Mouse (Mus musculus) G1E-ER4 (cell line): ENCODE measurements around the gene Ghrhr. TPM values are rescaled to one million over a fixed set of nuclear protein-coding genes. Genes with fewer than 3 reads are reported as not detected.

Experiments used
- GATA1 ChIP-seq: IDR thresholded peaks from one replicate; pipeline ENCODE4 v1.8.0; 2012; ENCODE audit warnings: low read length, inconsistent platforms
- polyA plus RNA-seq: library from polyadenylated mRNA; stranded (reverse); fragments of >175 nt; gene quantifications from 2 replicates; pipeline ENCODE4 v1.2.3, GENCODE M21; 2012

The Ghrhr gene
- polyA plus RNA-seq, 1 experiment: not detected

DNA sequence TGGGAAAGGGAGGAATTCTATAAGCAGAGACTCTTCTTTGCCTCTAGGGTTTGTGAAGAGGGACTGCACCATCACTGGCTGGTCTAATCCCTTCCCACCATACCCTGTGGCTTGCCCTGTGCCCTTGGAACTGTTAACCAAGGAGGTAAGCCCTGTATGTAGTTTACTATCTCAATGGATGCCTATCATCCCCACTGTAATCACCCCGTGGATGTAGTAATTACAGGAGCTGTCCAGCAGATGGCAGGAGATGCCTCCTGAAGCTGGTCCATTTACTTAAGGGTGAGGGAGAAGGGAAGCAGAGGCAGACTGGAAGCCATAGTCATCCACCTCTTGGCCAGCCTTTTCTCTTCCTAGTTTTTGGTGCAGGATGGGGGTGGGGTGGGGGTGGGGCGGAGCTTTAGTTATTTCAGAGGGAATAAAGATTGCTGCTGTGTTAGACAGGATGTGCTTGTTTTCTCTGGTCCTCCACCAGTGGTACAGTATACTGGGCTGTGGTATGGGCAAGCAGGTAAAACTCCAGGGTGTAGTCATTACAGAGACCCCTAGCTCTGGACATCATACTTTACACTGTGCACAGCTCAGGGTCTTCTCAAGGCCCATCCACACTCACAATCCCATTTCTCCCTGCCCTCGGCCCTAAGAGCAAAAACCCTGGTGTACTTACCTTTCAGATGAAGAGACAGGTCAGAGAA is 3.7 kb downstream of the Ghrhr start:
- TF ChIP-seq GATA1: no peak

DNA sequence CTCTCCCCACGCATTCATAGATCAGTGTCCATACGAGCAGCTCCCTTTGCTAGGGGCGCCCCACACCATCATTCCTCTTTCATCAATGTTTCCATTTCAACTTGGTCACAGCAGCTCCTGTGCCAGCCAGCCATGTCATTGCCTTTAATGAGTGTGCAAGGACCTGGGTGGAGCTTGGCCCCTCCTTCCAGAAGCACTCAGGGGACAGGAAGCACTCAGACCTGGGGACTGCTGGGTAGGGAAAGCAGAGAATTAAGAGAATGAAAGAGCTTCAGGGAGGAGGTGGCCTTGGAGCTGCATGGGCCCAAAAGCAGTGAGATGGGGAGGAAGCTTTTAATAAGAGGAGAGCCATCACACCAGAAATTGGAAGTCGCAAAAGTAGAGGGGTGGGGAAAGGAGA is 5.9 kb downstream of the Ghrhr start:
- no peak for TF ChIP-seq GATA1

DNA sequence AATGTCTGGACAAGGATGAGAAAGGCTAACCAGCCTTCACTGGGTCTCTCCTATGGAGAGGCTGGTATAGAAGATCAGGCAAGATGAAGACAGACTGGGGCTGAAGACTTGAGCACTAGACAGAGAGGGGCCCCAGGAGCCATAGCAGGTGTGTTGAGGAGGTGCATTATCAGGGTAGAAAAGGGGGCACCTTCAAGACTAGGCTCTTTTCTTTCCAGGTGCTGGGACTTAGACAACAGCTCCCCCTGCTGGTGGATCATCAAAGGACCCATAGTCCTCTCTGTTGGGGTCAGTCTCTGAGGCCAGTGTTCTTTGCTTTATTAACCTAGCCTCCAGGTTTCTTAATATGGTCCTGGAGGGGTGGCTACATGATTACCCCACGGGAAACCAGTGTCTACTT is 7.8 kb downstream of the Ghrhr start:
- no peak for TF ChIP-seq GATA1

DNA sequence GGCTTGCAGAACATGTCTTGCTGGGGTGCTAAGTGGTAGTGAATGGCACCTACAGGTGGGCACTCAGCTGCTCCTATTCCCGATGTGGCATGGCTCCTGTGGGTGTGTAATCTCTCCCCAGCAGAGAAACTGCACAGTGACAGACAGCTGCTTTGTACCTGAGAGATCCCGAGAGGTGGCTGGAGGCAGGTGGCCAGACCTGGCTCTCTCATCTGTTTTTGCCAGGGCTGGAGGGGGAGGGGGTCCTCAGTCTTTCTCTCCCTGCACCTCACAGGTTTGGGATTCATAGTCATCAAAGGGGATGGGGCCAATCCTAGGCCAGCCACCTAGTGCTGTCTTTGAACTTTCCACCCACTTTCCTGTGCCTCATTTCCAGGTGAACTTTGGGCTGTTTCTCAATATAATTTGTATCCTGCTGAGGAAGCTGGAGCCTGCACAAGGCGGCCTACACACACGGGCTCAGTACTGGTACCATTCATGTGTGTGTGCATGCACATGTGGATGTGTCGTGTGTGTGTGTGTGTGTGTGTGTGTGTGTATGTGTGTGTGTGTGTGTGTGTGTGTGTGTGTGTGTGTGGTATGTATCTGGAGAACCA is 8.4 kb downstream of the Ghrhr start:
- TF ChIP-seq GATA1: no peak

DNA sequence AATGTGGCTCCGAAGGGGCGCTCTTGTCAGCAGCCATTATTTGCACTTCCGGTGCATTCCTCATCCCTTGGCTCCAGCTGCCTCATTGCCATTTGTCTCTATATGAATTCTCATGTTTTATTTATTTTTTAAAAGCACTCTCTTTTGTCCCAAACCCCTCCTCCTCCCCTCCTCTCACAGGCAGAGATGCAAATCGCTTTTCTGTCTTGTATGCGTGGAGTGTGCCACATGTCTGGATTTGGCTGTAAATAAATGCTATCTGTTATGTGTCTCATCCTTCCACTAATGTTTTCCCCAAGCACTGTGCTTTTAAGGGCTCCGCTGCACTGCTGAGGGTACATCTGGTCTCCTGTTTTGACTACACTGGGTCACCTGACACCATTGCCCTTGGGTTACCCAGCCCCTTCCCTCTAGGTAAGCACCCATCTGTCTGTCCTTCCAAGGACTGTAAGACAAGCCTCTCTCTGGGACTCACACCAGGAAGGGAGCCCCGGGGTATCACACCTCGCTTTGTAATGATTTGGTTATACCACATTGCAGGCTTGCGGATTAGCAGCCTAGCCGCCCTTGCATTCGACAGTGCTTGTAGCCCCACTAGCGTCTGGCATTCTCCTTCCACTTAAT is 12.6 kb downstream of the Ghrhr start:
- TF ChIP-seq GATA1: no peak

DNA sequence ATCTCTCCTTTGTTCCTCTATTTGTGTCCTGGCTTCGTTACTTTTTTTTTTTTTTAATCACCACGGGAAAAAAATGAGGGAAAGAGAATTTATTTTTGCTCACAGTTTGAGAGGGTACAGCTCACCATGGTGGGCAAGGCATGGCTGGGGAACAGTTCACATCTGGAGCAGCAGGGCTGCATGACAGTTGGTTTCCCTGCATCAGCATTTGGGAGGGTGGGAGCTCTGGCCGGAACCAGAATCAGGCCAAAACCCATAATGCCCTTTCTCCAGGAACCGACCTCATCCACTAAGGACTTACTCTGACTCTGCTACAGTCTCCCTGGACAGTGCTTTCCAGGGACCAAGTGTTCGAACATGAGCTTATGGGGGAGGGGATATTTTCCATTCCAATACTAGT is 13.2 kb downstream of the Ghrhr start:
- no peak for TF ChIP-seq GATA1

DNA sequence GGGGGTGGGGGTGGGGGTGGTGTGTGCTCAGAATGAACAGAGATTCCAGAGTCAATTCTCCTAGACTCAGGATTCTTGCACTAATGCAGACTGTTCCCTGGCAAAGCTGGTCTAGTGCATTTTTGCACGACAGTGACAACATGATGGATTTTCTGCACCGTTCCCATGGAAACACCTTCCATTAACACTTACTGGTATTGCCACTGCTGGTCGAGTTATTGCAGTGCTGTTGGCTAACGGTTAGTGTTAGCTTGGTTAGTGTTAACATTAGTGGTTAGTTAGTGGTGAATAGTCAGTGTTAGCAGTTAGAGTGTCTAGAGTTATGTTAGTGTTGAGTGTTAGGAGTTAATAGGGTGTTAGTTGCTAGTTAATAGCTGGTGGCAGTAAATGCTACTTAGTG is 15.7 kb downstream of the Ghrhr start:
- no peak for TF ChIP-seq GATA1

DNA sequence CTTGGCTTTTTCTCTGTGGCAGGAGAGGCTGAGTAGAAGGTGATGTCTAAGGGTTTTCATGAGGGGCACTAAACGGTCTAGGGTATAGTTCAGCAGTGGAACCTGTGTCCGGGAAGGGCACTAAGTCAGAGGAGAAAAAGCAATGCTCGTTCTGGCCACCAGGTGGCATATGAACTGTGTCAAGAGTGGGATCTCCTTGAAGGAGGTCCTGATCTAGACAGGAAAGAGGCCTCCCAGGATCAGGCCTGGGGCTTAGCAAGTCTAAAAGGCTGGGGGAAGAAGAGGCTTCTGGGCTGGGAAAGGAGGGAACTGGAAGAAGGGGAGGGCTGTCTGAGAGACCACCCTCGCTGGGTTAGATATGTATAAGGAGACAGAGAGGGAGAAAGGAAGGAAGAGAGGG is 16.4 kb downstream of the Ghrhr start:
- no peak for TF ChIP-seq GATA1

DNA sequence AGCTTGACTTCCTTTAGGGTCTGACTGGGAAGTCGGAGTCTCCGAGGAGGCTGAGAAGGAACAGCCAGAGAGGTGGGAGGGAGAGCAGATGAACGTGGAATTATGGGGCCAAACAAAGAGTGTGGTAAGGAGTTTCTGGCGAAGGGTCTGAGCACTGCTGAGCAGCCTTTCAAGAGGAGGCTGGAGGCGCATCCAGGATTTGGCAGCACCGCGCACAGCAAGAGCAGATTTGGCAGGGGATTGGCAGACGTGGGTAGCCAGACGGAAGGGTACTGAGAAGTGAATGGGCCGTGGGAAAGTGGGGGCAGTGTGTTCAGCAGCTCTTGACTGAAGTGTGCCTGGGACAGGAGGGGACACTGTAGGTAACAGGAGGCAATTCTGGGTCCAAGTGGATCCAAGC is 18.8 kb downstream of the Ghrhr start:
- TF ChIP-seq GATA1: no peak

DNA sequence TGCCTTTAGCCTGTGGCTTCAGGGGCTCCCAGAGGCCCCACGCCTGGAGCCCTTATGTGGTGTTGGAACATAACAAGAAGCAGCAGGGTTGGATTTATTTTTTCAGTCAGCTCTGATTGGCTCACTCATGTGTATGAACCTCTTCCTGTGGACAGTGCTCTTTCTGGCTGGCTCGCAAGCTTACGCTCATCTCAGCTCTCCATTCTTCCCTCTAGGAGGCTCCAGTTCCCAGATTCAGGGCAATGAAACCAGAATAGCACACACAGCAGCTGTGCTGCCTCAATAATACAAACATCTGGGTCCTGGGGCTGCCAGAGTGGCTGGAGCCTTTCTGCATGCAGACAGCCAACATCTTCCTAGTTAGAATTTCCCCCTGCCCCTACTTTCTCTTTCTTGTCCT is 20.1 kb downstream of the Ghrhr start:
- TF ChIP-seq GATA1: no peak

DNA sequence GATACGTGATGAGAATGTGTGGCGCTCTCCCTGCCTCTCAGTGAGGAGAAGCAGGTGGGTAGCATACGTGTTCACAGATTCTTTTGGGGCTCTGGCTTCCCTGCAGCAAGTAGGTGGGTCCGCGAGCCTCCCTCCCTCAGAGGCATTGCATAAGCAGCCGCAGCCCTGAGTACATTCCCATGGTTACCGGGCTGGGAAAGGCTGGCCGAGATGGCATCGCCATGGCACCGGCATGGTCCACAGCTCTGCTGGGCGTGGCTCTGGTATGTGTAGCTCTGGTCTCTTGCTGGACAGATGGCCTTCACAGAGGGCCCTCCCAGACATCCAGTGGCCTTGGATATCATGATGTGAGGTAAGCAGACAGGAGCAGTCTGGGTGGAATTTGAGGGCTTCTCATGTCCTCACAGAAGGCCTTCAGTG is 20.5 kb downstream of the Ghrhr start:
- no peak for TF ChIP-seq GATA1

DNA sequence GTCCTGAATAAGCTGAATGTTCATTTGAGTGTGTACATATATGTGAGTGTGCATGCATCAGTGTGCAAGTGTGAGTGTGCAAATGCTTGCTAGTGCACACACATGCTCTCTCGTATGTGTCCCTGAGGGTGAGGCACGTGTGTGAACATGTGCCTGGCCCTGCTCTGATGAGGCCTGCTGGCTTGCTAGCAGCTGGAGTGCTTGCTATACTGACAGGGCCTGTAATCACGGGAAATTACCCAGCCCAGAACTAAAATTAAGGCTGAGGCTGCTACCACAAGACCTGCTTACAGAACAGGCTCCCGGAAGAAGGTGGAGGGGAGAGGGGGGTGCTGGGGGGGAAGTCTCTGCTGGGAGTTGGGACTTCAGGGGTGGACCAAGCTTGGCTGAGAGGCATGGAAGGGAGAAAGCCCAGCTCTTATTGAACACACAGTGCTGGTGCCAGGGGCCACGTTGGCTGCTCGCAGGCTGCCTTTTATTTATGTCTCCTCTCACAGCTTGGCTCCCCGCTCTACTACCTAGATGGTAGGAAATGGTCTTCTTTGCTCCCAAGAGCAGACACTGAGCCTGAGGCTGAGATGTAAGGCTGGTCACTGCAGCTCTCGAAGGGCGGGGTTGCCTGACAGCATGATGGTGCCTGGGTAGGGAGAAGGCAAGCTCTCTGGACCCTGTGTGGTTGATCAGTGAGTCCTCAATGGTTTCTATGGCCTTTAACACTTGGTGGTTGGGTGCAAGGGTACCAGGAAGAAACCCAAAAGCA is 23.0 kb downstream of the Ghrhr start:
- no peak for TF ChIP-seq GATA1

DNA sequence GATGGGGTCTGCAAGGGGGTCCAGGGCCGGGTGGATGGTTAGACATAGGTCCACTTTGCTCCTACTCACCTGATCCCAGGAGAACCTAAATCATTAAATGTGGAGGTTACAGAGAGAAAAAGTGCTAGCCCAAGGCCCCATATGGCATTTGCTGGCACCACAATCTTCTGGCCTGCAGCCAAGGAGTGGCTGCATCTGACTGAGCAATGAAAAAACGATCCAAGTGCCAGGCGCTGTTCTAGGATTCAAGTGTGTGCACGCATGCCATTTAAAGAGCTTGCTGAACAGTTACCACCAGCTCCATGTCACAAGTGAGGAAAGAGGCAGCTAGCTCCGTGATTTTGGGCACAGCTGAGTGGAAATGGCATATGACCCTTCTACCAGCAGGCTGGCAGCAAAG is 23.8 kb downstream of the Ghrhr start:
- TF ChIP-seq GATA1: no peak

DNA sequence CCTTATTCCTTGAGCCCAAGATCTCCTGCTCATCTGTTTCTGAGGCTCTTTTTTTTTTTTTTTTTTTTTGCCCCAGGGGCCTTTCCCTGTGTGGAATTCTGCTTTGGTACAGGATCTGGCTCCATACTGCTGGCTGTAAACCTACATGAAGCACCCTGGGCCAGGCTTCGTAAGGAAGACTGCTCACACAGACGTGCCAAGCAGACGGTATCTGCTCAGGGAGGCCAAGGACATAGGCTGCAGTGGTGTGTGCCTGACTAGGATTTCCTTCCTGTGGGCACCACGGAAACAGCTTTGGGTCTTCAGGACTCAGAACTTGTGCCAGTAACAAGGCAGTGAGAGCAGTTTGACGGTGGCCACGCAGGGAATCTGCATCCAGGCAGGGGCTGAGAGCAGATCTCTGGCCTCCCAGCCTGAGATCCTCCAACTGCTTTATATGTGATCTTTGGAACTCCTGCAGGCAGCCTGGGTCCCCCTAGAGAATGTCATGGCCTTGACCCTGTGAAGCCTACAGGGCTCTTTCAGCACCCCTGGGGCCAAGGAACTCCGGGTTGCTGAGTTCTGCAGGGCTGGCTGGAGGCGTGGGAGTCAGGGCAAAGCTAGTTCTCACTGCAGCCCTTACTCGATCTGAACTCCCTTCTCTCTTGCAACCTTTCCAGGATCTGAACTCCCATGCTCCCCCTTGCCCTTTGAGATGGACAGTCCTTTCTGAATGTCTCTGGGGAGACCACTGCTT is 26.1 kb downstream of the Ghrhr start:
- no peak for TF ChIP-seq GATA1

DNA sequence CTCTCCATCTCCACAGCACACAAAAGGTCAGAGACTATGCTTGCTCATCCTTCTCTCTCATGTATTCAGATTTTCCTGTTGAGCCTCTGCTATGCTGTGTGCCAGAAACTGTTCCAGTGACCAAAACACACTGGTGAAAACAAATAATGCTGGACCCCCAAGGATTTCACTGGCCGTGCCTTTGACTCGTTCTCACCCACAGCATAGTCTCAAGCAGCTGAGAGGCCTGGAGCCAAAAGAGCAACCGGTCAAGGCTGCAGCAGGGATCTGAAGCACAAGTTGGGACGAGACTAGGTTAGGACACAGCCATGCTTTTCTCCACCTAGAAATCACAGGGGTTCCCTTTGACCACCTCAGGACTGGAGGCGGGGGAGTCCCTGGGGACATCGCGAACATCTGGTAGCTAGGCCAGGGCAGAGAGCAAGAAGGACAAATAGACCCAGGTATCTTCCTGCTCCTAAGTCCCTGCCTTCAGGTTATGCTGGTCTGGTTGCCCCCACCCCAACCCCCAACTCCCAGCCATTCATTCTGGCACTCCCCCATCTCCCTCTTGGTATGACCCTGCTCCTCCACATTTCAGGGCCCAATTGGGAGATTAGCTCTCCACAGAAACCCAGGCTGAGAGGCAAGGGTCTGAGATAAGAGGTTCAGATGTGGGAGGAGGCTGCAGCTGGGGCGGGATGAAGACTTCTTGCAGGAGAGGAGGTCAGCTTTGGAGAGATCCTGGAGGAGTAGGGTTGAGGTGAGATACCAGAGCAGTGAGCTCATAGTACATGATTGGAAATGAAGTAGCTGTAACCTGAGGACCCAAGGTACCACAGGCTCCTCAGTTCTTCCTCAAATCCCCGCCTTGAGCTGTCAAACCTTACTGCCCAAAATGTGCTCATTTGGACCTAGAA is 27.6 kb downstream of the Ghrhr start:
- TF ChIP-seq GATA1: no peak
